Mouse (Mus musculus) embryonic fibroblast, embryonic 13.5 days (primary cell): ENCODE results near the gene BC034090.

Experiments
- CTCF ChIP-seq: IDR thresholded peaks from 2 replicates; pipeline ENCODE4 v1.5.1; 2011; ENCODE audit warnings: mild to moderate bottlenecking, control low read depth, low read length, moderate library complexity, borderline replicate concordance; ENCODE audit not compliant: insufficient read depth
- POLR2A ChIP-seq: IDR thresholded peaks from 2 replicates; pipeline ENCODE4 v1.6.1; 2011; ENCODE audit warnings: low read depth, mild to moderate bottlenecking, control low read depth, low read length, moderate library complexity

- TF ChIP-seq CTCF = no peak
- TF ChIP-seq POLR2A = no peak
Measured at GRCm38 (mm10) chr1:155241701-155242487, 2.4 kb downstream of the BC034090 start.
